Mouse (Mus musculus): ENCODE data around the gene Mdm4.

GRCm38 (mm10) chr1:133006571-133006970 lies 23.8 kb downstream of the Mdm4 start:
- TF ChIP-seq CTCF (IDR thresholded peaks at IDR 0.05; ENCODE audit: control insufficient read depth, insufficient read depth, insufficient replicate concordance, low read depth, low read length): no peak
- no peak for TF ChIP-seq POLR2A (IDR thresholded peaks at IDR 0.05; ENCODE audit: control insufficient read depth, low read depth, low read length)
